Mouse (Mus musculus) hindbrain, embryonic 15.5 days (tissue): ENCODE measurements at regions not wholly inside any gene's neighbourhood (a gene's known extent, or its start where the extent isn't known, plus 50 kb on each side); places are given as distances from the start of the nearest gene placed in this dataset.

Experiments
- ATAC-seq: fragments of 200-750 bp; cut with Nextera tagmentation; 2 replicates; pipeline ENCODE4 v1.8.0; 2017; ENCODE audit warnings: low read depth, moderate number of reproducible peaks, moderate TSS enrichment; ENCODE audit not compliant: low FRiP score
- H3K27ac ChIP-seq: fragments of 300-500 bp; sonication (generic); replicated peaks from 2 replicates; pipeline ENCODE4 v1.5.1; 2015; ENCODE audit warnings: mild to moderate bottlenecking, inconsistent platforms
- H3K27me3 ChIP-seq: fragments of 300-500 bp; sonication (generic); 2 replicates; pipeline ENCODE4 v1.6.1; 2015; ENCODE audit warnings: control low read depth, inconsistent platforms
- H3K36me3 ChIP-seq: fragments of 300-500 bp; sonication (generic); 2 replicates; pipeline ENCODE4 v1.6.1; 2015; ENCODE audit warnings: control low read depth, inconsistent platforms
- H3K4me1 ChIP-seq: fragments of 300-500 bp; sonication (generic); replicated peaks from 2 replicates; pipeline ENCODE4 v1.6.1; 2015; ENCODE audit warnings: control low read depth, inconsistent platforms
- H3K4me2 ChIP-seq: fragments of 300-500 bp; sonication (generic); 2 replicates; pipeline ENCODE4 v1.6.1; 2015; ENCODE audit warnings: moderate library complexity, mild to moderate bottlenecking, inconsistent platforms
- H3K4me3 ChIP-seq: fragments of 300-500 bp; sonication (generic); 2 replicates; pipeline ENCODE4 v1.5.1; 2015; ENCODE audit warnings: mild to moderate bottlenecking, inconsistent platforms
- H3K9ac ChIP-seq: fragments of 300-500 bp; sonication (generic); 2 replicates; pipeline ENCODE4 v1.6.1; 2015; ENCODE audit warnings: inconsistent platforms
- H3K9me3 ChIP-seq: fragments of 300-500 bp; sonication (generic); 2 replicates; pipeline ENCODE4 v1.6.1; 2016; ENCODE audit warnings: control low read depth, inconsistent platforms
- WGBS: fragments of 180-500 bp; shearing (Covaris S2); methylation state at CpG from one replicate; pipeline ENCODE4 v1.1.7; 2015; 5-methylcytosine and 5-hydroxymethylcytosine counted together

GRCm38 (mm10) chr17:63003911-63004310 is 122.8 kb upstream of the Efna5 start:
- 90% methylated on average over 5 of the region's 5 CpGs for WGBS
- ATAC-seq, result no peak
- no peaks in the 10 kb centered on the region for H3K27me3 ChIP-seq
- H3K9ac ChIP-seq, result no peak overlapping the region
- peaks cover 9% of the 10 kb centered on the region; the same call in 1 of the 2 replicates for H3K4me1 ChIP-seq
- no peak overlapping the region for H3K4me3 ChIP-seq
- H3K27ac ChIP-seq, result no peak overlapping the region
- no peak overlapping the region for H3K4me2 ChIP-seq
- H3K9me3 ChIP-seq, result no peaks in the 10 kb centered on the region
- no peaks in the 10 kb centered on the region for H3K36me3 ChIP-seq

GRCm38 (mm10) chr17:63002729-63003128 is 121.6 kb upstream of the Efna5 start:
- H3K9me3 ChIP-seq, result no peaks in the 10 kb centered on the region
- no peak overlapping the region for H3K4me2 ChIP-seq
- no peaks in the 10 kb centered on the region for H3K27me3 ChIP-seq
- H3K36me3 ChIP-seq, result no peaks in the 10 kb centered on the region
- no peak overlapping the region for H3K9ac ChIP-seq
- H3K4me3 ChIP-seq, result no peak overlapping the region
- 96% methylated on average over 4 of the region's 4 CpGs for WGBS
- H3K27ac ChIP-seq, result no peak overlapping the region
- no peaks in the 10 kb centered on the region for H3K4me1 ChIP-seq
- ATAC-seq, result no peak

GRCm38 (mm10) chr17:63001898-63002297 is 120.8 kb upstream of the Efna5 start:
- no peak for ATAC-seq
- H3K4me2 ChIP-seq, result no peak overlapping the region
- no peaks in the 10 kb centered on the region for H3K4me1 ChIP-seq
- WGBS, result 46% methylated on average over 2 of the region's 2 CpGs
- H3K9me3 ChIP-seq, result no peaks in the 10 kb centered on the region
- H3K27me3 ChIP-seq, result no peaks in the 10 kb centered on the region
- no peaks in the 10 kb centered on the region for H3K36me3 ChIP-seq
- no peak overlapping the region for H3K9ac ChIP-seq
- H3K27ac ChIP-seq, result no peak overlapping the region
- no peak overlapping the region for H3K4me3 ChIP-seq

- Histone ChIP-seq H3K9ac (no peak overlapping the region), H3K4me1 (no peaks in the 10 kb centered on the region), H3K4me3 (no peak overlapping the region), H3K27ac (no peak overlapping the region), H3K9me3 (no peaks in the 10 kb centered on the region), H3K4me2 (no peak overlapping the region), H3K27me3 (no peaks in the 10 kb centered on the region), H3K36me3 (no peaks in the 10 kb centered on the region)
- ATAC-seq, result peak; percentile 66
- 59% methylated on average over 5 of the region's 5 CpGs for WGBS
Observed at GRCm38 (mm10) chr17:62997691-62998090, 116.6 kb upstream of the Efna5 start.

- H3K27me3 ChIP-seq, result no peaks in the 10 kb centered on the region
- 78% methylated on average over 3 of the region's 3 CpGs for WGBS
- H3K9me3 ChIP-seq, result no peaks in the 10 kb centered on the region
Observed at GRCm38 (mm10) chr17:62995316-62995715, 114.2 kb upstream of the Efna5 start.

GRCm38 (mm10) chr17:62992977-62993376 is 111.9 kb upstream of the Efna5 start:
- no peak overlapping the region for H3K9ac ChIP-seq
- no peak for ATAC-seq

More at GRCm38 (mm10) chr17:62995316-62995715, 114.2 kb upstream of the Efna5 start:
- no peaks in the 10 kb centered on the region for H3K36me3 ChIP-seq
- no peak overlapping the region for H3K27ac ChIP-seq
- no peak overlapping the region for H3K4me2 ChIP-seq
- no peak for ATAC-seq
- H3K4me1 ChIP-seq, result no peaks in the 10 kb centered on the region
- H3K9ac ChIP-seq, result no peak overlapping the region
- no peak overlapping the region for H3K4me3 ChIP-seq

GRCm38 (mm10) chr17:62986304-62986703 is 105.2 kb upstream of the Efna5 start:
- Histone ChIP-seq H3K9ac (no peak overlapping the region), H3K4me1 (no peaks in the 10 kb centered on the region), H3K9me3 (no peaks in the 10 kb centered on the region), H3K4me3 (no peak overlapping the region), H3K36me3 (no peaks in the 10 kb centered on the region), H3K27ac (no peak overlapping the region), H3K4me2 (no peak overlapping the region), H3K27me3 (no peaks in the 10 kb centered on the region)
- WGBS, result 84% methylated on average over 6 of the region's 6 CpGs
- no peak for ATAC-seq

More at GRCm38 (mm10) chr17:62992977-62993376, 111.9 kb upstream of the Efna5 start:
- Histone ChIP-seq H3K9me3 (no peaks in the 10 kb centered on the region), H3K4me1 (no peaks in the 10 kb centered on the region), H3K36me3 (no peaks in the 10 kb centered on the region), H3K27me3 (no peaks in the 10 kb centered on the region), H3K27ac (no peak overlapping the region), H3K4me3 (no peak overlapping the region), H3K4me2 (no peak overlapping the region)
- 89% methylated on average over 2 of the region's 2 CpGs for WGBS

GRCm38 (mm10) chr17:62980337-62980736 is 99.2 kb upstream of the Efna5 start:
- H3K27ac ChIP-seq, result no peak overlapping the region
- no peak overlapping the region for H3K4me2 ChIP-seq
- H3K9me3 ChIP-seq, result no peaks in the 10 kb centered on the region
- no peak for ATAC-seq
- H3K36me3 ChIP-seq, result no peaks in the 10 kb centered on the region
- H3K9ac ChIP-seq, result no peak overlapping the region
- H3K4me3 ChIP-seq, result no peak overlapping the region
- 0 out of 2 replicates have a peak, but pooled peaks cover 6% of the 10 kb centered on the region for H3K4me1 ChIP-seq
- H3K27me3 ChIP-seq, result no peaks in the 10 kb centered on the region
- WGBS, result 14% methylated on average over 3 of the region's 3 CpGs

GRCm38 (mm10) chr17:62977561-62977960 is 96.4 kb upstream of the Efna5 start:
- H3K9ac ChIP-seq, result no peak overlapping the region
- ATAC-seq, result no peak
- no peak overlapping the region for H3K4me2 ChIP-seq
- H3K27me3 ChIP-seq, result no peaks in the 10 kb centered on the region
- no peak overlapping the region for H3K27ac ChIP-seq
- WGBS, result 61% methylated on average over 4 of the region's 4 CpGs
- no peaks in the 10 kb centered on the region for H3K9me3 ChIP-seq
- H3K4me1 ChIP-seq, result 0 out of 2 replicates have a peak, but pooled peaks cover 6% of the 10 kb centered on the region
- no peak overlapping the region for H3K4me3 ChIP-seq
- no peaks in the 10 kb centered on the region for H3K36me3 ChIP-seq

- Histone ChIP-seq H3K27ac (no peak overlapping the region), H3K9me3 (no peaks in the 10 kb centered on the region), H3K4me1 (0 out of 2 replicates have a peak, but pooled peaks cover 6% of the 10 kb centered on the region), H3K4me3 (no peak overlapping the region), H3K4me2 (no peak overlapping the region), H3K36me3 (no peaks in the 10 kb centered on the region), H3K9ac (no peak overlapping the region), H3K27me3 (no peaks in the 10 kb centered on the region)
- 67% methylated on average over 4 of the region's 4 CpGs for WGBS
- no peak for ATAC-seq
Observed at GRCm38 (mm10) chr17:62977136-62977535, 96.0 kb upstream of the Efna5 start.

- Histone ChIP-seq H3K4me2 (no peak overlapping the region), H3K4me1 (no peaks in the 10 kb centered on the region), H3K36me3 (no peaks in the 10 kb centered on the region), H3K9ac (no peak overlapping the region), H3K9me3 (no peaks in the 10 kb centered on the region), H3K4me3 (no peak overlapping the region), H3K27me3 (no peaks in the 10 kb centered on the region), H3K27ac (no peak overlapping the region)
- ATAC-seq, result no peak
- WGBS, result 41% methylated on average over 8 of the region's 8 CpGs
Observed at GRCm38 (mm10) chr17:62974627-62975279, 93.6 kb upstream of the Efna5 start.

GRCm38 (mm10) chr17:62969025-62969424 is 87.9 kb upstream of the Efna5 start:
- 73% methylated on average over 6 of the region's 6 CpGs for WGBS
- ATAC-seq, result no peak
- Histone ChIP-seq H3K9ac (no peak overlapping the region), H3K4me3 (no peak overlapping the region), H3K27me3 (no peaks in the 10 kb centered on the region), H3K4me1 (no peaks in the 10 kb centered on the region), H3K27ac (no peak overlapping the region), H3K9me3 (no peaks in the 10 kb centered on the region), H3K4me2 (no peak overlapping the region), H3K36me3 (no peaks in the 10 kb centered on the region)

GRCm38 (mm10) chr17:62963824-62964223 is 82.7 kb upstream of the Efna5 start:
- H3K4me1 ChIP-seq, result no peaks in the 10 kb centered on the region
- 73% methylated on average over 4 of the region's 4 CpGs for WGBS
- H3K9me3 ChIP-seq, result no peaks in the 10 kb centered on the region
- no peak overlapping the region for H3K27ac ChIP-seq
- H3K4me2 ChIP-seq, result no peak overlapping the region
- no peak overlapping the region for H3K4me3 ChIP-seq
- no peaks in the 10 kb centered on the region for H3K27me3 ChIP-seq
- H3K9ac ChIP-seq, result no peak overlapping the region
- no peaks in the 10 kb centered on the region for H3K36me3 ChIP-seq
- ATAC-seq, result no peak
